Mouse (Mus musculus) embryonic facial prominence, embryonic 10.5 days (tissue): Measurements from ENCODE around the gene Mitd1. TPM values are rescaled to one million over a fixed set of nuclear protein-coding genes. Genes with fewer than 3 reads are reported as not detected.

ENCODE experiments used
- DNase-seq: peaks from one replicate; pipeline ENCODE4 v3.0.0-alpha.2; 2017; ENCODE audit warnings: low spot score
- H3K27ac ChIP-seq: fragments of 300-500 bp; sonication (generic); replicated peaks from 2 replicates; pipeline ENCODE4 v1.5.1; 2016; ENCODE audit warnings: mild to moderate bottlenecking
- H3K27me3 ChIP-seq: fragments of 300-500 bp; sonication (generic); replicated peaks from 2 replicates; pipeline ENCODE4 v1.6.1; 2016; ENCODE audit warnings: low read depth, mild to moderate bottlenecking; ENCODE audit not compliant: poor library complexity, severe bottlenecking
- H3K36me3 ChIP-seq: fragments of 300-500 bp; sonication (generic); replicated peaks from 2 replicates; pipeline ENCODE4 v1.6.1; 2016; ENCODE audit warnings: mild to moderate bottlenecking, moderate library complexity
- H3K4me1 ChIP-seq: fragments of 300-500 bp; sonication (generic); 2 replicates; pipeline ENCODE4 v1.6.1; 2016
- H3K4me3 ChIP-seq: fragments of 300-500 bp; sonication (generic); 2 replicates; pipeline ENCODE4 v1.5.1; 2016; ENCODE audit warnings: mild to moderate bottlenecking, moderate library complexity
- H3K9me3 ChIP-seq: fragments of 300-500 bp; sonication (generic); 2 replicates; pipeline ENCODE4 v1.6.1; 2016; ENCODE audit warnings: mild to moderate bottlenecking
- WGBS: fragments of 180-500 bp; shearing (Covaris S2); methylation state at CpG from one replicate; pipeline ENCODE4 v1.1.7; 2016; 5-methylcytosine and 5-hydroxymethylcytosine counted together
- polyA plus RNA-seq: library from polyadenylated mRNA; unstranded; fragments of >200 nt; fragmentation: Nextera tagmentation; extraction: Ambion mirVana; gene quantifications from 2 replicates; pipeline ENCODE4 v1.2.1, GENCODE M21; 2016

Mitd1 gene
- polyA plus RNA-seq: 23.9 and 28.1 TPM in 2 replicates

DNA sequence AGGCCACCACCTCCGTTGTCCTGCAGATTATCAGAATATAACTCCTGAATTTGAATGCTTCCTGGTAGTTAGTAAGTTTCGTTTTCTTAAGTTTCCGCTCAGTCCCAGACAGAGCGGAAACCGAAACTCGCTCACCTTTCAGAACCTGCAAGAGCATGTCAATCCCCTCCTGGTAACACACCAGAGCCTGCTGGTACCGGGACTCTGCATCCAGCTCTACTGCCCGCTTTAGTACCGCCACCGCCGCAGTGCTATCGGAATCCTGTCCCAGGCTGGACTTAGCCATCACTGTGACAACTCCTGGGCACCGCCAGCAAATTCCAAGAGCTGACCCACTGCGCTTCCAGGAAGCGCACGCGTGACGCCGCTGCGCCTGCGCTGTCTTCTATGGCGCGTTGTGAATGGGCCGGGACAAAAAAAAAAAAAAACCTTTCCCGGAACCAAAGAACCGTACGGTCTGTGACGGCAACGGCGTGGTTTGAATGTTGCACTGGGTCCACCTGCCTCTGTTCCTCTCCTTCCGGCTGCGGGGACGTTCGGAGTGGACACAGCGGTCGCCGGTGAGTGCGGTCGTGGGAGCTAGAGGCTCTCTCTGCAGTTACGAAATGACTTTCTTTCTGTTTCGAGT is at the start of gene Mitd1, which contains the start of gene Mrpl30:
Gene Mitd1, minus strand, starts transcription at position 387 of the 628 bp plus-strand sequence.
Gene Mrpl30, plus strand, starts transcription at position 453 of the 628 bp plus-strand sequence.
- Histone ChIP-seq H3K27ac (peak within 1 kb of the TSS; percentile 84), H3K4me3 (peak within 1 kb of the TSS; percentile 81), H3K4me1 (peaks cover 17% of the 10 kb centered on the region), H3K36me3 (peaks cover 15% of the 10 kb centered on the region), H3K9me3 (no peaks in the 10 kb centered on the region), H3K27me3 (no peaks in the 10 kb centered on the region)
- under 1% methylated on average over 41 of the region's 41 CpGs for WGBS
- DNase-seq: peak; percentile 90

DNA sequence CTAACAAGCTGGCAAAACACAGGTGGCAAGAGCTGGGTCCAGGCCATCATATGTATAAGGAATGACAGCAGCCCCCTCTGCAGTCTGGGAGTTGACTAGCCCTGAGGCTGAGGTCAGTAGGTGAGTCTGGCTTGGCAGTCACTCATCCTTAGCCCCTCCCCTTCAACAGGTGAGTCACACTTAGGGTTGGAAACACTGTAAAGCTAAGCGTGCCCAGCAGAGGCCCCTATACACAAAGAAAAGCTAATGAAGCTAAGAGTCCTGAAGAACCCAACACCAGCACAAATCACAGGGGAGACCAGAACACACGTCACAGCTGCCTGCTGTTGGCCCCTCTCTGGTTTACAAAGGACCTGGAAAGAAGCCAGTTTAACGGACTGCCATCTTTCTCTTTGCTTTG is 41.6 kb upstream of the Mitd1 start:
- H3K4me1 ChIP-seq: no peaks in the 10 kb centered on the region
- H3K9me3 ChIP-seq: no peaks in the 10 kb centered on the region
- no peak overlapping the region for H3K4me3 ChIP-seq
- no peaks in the 10 kb centered on the region for H3K36me3 ChIP-seq
- H3K27me3 ChIP-seq: no peaks in the 10 kb centered on the region
- peak; percentile 17 for DNase-seq
- 22% methylated on average over 3 of the region's 3 CpGs for WGBS
- no peak overlapping the region for H3K27ac ChIP-seq

DNA sequence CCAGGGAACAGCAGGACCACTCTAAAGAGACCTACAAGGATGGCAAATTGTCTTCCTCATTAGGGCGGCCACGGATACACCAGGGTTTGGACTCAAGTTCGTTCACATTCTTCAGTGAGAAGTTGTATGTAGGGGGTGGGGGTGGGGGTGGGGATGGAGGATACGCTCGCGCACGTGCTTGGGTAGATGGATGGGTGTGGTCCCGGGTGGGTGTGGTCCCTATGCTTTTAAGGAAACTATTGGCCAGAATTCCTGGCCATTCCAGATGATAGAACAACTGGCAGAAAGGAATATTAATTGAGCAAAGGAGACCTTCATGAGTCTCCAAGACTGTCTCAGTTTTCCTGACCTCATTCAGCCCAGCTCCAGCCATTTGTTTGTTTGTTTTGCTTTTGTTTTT is 35.8 kb upstream of the Mitd1 start:
- H3K9me3 ChIP-seq: no peaks in the 10 kb centered on the region

DNA sequence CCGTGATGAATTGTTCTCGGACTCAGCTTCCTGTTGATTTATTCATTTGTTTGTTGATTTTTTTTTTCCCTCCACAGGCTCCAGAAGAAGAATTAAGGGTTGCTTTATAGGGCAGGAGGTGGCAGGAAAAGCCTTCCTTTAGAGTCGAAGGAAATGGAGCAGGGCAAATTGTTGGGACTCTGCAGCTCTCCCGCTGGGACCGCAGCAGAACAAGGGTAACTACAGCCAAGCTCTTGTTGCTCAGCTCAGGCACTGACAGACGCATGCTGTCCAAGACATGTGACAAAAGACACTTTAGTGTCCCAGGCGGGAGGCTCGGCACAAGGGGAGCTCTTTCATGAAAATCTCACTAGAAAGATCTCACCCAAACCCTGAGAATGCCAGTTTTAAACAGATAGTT is 32.3 kb upstream of the Mitd1 start:
- H3K27me3 ChIP-seq: no peaks in the 10 kb centered on the region
- no peak overlapping the region for H3K27ac ChIP-seq
- H3K9me3 ChIP-seq: no peaks in the 10 kb centered on the region
- DNase-seq: no peak
- 48% methylated on average over 8 of the region's 8 CpGs for WGBS
- H3K4me1 ChIP-seq: no peaks in the 10 kb centered on the region
- no peak overlapping the region for H3K4me3 ChIP-seq
- no peaks in the 10 kb centered on the region for H3K36me3 ChIP-seq

More for the DNA sequence above, 35.8 kb upstream of the Mitd1 start:
- no peak for DNase-seq
- WGBS: 80% methylated on average over 8 of the region's 8 CpGs
- Histone ChIP-seq H3K4me1 (no peaks in the 10 kb centered on the region), H3K27me3 (no peaks in the 10 kb centered on the region), H3K4me3 (no peak overlapping the region), H3K36me3 (no peaks in the 10 kb centered on the region), H3K27ac (no peak overlapping the region)

DNA sequence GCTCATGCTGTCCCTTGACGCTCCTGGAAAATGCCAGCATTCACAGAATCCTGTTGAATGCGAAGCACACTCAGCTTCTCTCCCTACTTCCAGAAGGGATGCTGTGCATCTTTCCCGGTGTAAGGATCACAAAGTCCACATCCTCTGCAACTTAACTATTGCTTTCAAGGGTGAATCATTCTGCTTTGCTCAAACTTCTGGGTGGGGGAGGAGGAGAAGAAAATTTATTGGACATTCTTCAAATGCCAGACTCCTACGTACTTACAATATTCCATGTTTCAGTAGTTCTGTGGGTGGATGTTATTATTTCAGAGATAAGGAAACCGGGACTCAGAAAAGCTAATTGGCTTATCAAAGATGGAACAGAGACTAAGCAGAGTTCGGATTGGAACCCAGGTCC is 27.9 kb upstream of the Mitd1 start:
- 83% methylated on average over 6 of the region's 6 CpGs for WGBS

DNA sequence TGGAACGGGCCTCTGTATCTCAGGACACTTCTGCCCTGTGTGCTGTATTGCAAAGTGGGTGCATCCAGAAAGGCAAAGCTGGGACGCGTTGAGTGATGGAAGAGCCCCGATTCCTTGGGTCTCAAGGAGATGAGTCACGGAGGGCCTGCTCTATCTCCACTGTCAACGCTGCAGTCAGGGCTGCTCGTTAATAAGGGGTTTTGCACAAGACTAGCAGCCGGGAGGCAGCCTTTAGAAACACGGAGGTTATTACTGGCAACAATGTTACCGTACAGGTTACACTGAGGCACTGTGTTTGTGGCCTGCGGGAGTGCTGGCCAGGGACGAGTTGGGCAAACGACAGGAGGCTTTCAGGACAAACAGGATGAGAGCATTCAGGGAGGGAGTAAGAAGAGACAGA is 27.5 kb upstream of the Mitd1 start:
- H3K36me3 ChIP-seq: no peaks in the 10 kb centered on the region
- H3K9me3 ChIP-seq: no peaks in the 10 kb centered on the region
- no peaks in the 10 kb centered on the region for H3K27me3 ChIP-seq
- no peak overlapping the region for H3K27ac ChIP-seq
- H3K4me1 ChIP-seq: no peaks in the 10 kb centered on the region
- DNase-seq: no peak
- 79% methylated on average over 13 of the region's 13 CpGs for WGBS
- H3K4me3 ChIP-seq: no peak overlapping the region

More for the DNA sequence above, 27.9 kb upstream of the Mitd1 start:
- Histone ChIP-seq H3K4me3 (no peak overlapping the region), H3K27ac (no peak overlapping the region), H3K36me3 (no peaks in the 10 kb centered on the region), H3K27me3 (no peaks in the 10 kb centered on the region), H3K4me1 (no peaks in the 10 kb centered on the region), H3K9me3 (no peaks in the 10 kb centered on the region)
- no peak for DNase-seq

DNA sequence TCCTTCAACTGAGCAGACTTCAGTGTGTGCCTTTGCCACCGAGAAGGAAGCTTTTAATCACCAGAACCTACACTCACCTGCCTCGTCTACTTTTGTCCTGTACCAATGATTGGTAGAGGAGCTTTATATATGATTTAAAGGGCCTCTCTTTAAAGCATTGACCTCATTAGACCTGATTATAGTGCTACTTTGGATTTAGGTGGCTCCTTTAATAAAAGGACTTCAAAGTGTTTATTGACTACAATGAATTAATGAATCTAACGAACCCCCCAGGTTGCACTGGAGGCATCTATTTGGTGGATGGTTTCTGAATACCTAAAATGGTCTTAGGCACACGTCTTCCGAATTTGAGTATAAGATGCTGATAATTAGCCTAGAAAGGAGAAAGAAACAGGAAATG is 26.2 kb upstream of the Mitd1 start, which contains the start of gene Lyg2:
Gene Lyg2, minus strand, starts transcription at position 101 of the 400 bp plus-strand sequence.
- Histone ChIP-seq H3K27me3 (no peaks in the 10 kb centered on the region), H3K9me3 (no peaks in the 10 kb centered on the region), H3K4me1 (no peaks in the 10 kb centered on the region), H3K4me3 (no peak within 1 kb of the TSS), H3K27ac (no peak within 1 kb of the TSS), H3K36me3 (no peaks in the 10 kb centered on the region)
- 81% methylated on average over 5 of the region's 5 CpGs for WGBS
- no peak for DNase-seq

DNA sequence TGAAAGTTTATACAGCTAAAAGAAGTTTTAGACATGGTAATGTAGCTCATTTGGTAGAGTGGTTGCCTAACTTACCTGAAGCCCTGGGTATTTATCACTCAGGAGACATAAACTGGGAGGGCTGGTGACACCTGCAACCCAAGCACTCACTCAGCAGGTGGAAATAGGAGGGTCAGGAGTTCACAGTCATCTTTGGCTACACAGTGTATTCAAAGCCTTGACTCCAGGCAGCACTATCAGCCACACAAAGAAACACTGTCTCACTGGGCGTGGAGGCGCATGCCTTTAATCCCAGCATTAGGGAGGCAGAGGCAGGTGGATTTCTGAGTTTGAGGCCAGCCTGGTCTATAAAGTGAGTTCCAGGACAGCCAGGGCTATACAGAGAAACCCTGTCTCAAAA is 22.5 kb upstream of the Mitd1 start:
- 80% methylated on average over 2 of the region's 2 CpGs for WGBS
- H3K4me3 ChIP-seq: no peak overlapping the region
- no peaks in the 10 kb centered on the region for H3K9me3 ChIP-seq
- no peaks in the 10 kb centered on the region for H3K27me3 ChIP-seq
- DNase-seq: no peak
- no peaks in the 10 kb centered on the region for H3K36me3 ChIP-seq
- no peak overlapping the region for H3K27ac ChIP-seq
- H3K4me1 ChIP-seq: no peaks in the 10 kb centered on the region

DNA sequence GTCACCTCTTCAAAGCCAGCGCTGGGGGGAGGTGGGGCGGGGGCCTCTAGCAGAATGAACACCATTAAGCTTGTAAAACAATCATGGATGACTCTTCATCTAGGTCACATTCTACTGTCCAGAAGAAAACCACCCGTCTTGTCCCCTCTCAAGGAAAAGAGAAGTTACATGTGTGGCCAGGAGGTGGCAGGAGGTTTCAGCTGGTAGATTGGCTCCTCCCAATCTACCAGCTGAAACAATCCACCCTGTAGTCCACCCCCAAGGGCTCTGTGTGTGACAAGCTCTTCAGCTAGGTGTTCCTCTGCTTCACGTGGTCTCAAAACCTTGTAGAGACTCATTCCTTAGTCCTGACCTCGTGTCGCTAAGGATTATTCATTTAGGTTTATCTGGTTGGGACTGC is 13.0 kb upstream of the Mitd1 start:
- 39% methylated on average over 6 of the region's 6 CpGs for WGBS
- peak; percentile 22 for DNase-seq

DNA sequence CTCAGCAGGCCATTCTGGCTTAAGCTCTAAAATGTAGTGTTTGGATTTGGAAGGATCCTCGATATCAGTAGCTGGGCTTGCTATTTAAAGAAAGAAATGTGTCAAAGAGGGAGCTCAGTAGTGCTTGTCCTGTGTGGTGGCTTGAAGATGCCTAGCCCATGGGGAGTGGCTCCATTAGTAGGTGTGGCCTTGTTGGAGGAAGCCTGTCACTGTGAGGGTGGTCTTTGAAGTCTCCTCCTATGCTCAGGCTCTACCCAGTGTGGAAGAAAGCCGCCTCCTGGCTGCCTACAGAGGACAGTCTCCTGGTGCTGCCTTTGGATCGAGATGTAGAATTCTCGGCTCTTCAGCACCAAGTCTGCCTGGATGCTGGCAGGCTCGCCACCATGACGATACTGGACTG is 10.1 kb upstream of the Mitd1 start:
- no peak for DNase-seq
- Histone ChIP-seq H3K27ac (no peak overlapping the region), H3K4me3 (no peak overlapping the region), H3K27me3 (no peaks in the 10 kb centered on the region), H3K9me3 (no peaks in the 10 kb centered on the region), H3K36me3 (peaks cover 54% of the 10 kb centered on the region), H3K4me1 (no peaks in the 10 kb centered on the region)
- WGBS: 52% methylated on average over 6 of the region's 6 CpGs

More for the DNA sequence above, 13.0 kb upstream of the Mitd1 start:
- Histone ChIP-seq H3K4me1 (no peaks in the 10 kb centered on the region), H3K9me3 (no peaks in the 10 kb centered on the region), H3K27ac (no peak overlapping the region), H3K36me3 (peaks cover 25% of the 10 kb centered on the region), H3K4me3 (no peak overlapping the region), H3K27me3 (no peaks in the 10 kb centered on the region)

DNA sequence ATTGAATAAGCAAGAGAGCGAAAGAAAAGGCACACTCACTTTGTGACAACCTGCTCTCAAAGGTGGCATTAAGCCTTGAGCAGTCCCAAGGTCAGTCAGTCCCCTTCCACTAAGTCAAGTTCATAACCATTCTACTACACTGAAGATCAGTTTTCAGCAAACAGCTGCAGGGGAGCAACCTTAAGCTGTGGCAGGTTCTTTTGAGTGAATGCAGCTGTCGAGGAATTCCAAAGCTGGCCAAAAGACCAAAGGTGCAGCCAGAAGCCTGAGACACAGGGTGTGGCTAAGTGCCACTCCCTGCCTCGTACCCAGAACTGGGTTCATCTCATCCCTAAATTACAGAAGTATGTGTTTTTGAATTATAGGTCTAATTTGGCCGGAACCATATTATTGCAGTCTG is 9.6 kb upstream of the Mitd1 start:
- H3K4me3 ChIP-seq: no peak overlapping the region
- H3K27ac ChIP-seq: no peak overlapping the region
- DNase-seq: no peak
- H3K27me3 ChIP-seq: no peaks in the 10 kb centered on the region
- H3K9me3 ChIP-seq: no peaks in the 10 kb centered on the region
- peaks cover 59% of the 10 kb centered on the region for H3K36me3 ChIP-seq
- WGBS: 76% methylated on average over 4 of the region's 4 CpGs
- H3K4me1 ChIP-seq: no peaks in the 10 kb centered on the region

DNA sequence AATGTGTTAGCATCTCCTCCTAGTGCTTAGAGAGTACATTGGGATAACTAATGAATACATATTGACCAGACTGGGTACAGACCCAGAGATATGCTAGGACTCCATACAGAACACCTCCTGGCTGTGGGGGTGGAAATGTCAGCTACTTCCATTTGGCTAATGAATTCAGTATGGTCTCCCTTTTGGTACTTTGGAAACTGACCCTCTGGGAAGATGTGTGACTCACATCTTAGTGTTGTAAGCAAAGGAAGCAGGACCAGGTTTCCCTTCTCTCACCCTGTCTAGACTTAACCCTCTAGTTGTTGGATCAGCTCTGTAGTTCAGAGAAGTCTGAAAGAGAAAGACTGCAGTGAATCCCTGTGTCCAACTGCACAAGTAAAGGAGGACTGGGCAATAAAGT is 4.4 kb upstream of the Mitd1 start:
- Histone ChIP-seq H3K36me3 (peaks cover 59% of the 10 kb centered on the region), H3K9me3 (no peaks in the 10 kb centered on the region), H3K27me3 (no peaks in the 10 kb centered on the region), H3K27ac (no peak overlapping the region), H3K4me3 (no peak overlapping the region), H3K4me1 (peaks cover 10% of the 10 kb centered on the region)
- DNase-seq: no peak

DNA sequence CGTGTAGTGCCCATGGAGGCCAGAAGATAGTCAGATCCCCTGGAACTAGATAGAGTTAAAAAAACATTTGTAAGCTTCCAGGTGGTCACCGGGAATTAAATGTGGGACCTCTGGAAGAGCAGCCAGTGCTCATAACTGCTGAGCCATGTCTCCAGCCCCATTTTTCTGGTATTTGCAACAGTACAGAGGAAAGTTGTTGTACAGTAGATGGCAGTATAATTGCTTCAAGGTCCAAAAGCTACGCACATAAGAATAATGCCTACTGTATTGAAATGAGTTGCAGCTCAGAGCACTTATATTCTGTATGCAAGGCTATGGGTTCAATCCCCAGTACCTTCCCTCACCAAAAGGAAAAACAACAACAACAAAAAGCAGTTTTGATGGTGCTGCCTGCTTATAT is 1.2 kb upstream of the Mitd1 start:
- H3K27me3 ChIP-seq: no peaks in the 10 kb centered on the region
- H3K27ac ChIP-seq: no peak overlapping the region
- H3K36me3 ChIP-seq: peaks cover 28% of the 10 kb centered on the region
- peak overlapping the region; percentile 81 for H3K4me3 ChIP-seq
- H3K9me3 ChIP-seq: no peaks in the 10 kb centered on the region
- H3K4me1 ChIP-seq: peaks cover 17% of the 10 kb centered on the region
- no peak for DNase-seq
- 80% methylated on average over 3 of the region's 3 CpGs for WGBS
